Mouse (Mus musculus) mouse trophoblast stem cell (cell line): ENCODE results near the gene Tjp1.

Experiments
- in situ Hi-C, 2 experiments: fragments of 300-500 bp; cut with MseI, MboI; formaldehyde crosslinking; loops; 2 replicates in 1 of 2; 3 replicates in 1 of 2; pipeline ENCODE4 v1.15.1; 2025

The Tjp1 gene

DNA sequence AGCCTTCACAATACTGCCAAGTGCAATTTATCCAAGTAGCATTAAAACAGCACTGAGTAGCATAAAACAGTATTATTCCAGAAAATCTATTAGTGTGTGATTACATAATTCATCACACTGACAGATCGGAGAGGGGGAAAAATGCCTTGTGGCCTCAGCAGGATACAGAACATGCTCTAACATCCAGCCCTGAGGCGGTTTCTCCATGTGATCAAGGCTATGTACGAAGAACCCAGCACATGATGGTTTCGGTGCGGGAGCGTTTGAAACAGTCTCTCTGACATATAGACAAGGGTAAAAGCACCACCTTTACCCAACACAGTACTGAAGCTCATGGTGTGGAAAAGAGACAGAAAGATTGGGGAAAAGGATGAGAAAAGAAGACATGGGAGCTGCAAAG, 38.4 kb downstream of the Tjp1 start:
- in situ Hi-C loops = no loop called here

DNA sequence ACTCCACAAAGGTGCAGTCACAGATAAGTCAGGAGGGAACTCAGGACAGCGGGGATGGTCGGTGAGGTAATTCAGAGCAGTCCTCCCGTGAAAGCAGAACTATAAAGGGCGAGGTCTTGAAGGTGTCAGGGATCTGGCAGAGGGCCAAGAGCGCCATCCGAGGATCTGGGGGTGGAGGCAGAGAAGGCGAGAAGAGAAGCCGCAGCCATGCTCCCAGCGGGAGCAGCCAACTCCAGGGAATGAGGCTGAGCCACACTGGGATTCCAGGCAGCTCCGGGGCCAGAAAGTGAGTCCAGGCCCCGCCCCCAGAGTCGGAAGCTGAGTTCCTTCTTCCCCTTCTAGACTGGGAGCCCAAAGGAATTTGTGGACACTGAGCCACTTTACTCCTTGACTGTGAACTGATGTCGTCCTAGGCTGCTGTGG, 41.3 kb downstream of the Tjp1 start:
- in situ Hi-C loops = no loop called here

DNA sequence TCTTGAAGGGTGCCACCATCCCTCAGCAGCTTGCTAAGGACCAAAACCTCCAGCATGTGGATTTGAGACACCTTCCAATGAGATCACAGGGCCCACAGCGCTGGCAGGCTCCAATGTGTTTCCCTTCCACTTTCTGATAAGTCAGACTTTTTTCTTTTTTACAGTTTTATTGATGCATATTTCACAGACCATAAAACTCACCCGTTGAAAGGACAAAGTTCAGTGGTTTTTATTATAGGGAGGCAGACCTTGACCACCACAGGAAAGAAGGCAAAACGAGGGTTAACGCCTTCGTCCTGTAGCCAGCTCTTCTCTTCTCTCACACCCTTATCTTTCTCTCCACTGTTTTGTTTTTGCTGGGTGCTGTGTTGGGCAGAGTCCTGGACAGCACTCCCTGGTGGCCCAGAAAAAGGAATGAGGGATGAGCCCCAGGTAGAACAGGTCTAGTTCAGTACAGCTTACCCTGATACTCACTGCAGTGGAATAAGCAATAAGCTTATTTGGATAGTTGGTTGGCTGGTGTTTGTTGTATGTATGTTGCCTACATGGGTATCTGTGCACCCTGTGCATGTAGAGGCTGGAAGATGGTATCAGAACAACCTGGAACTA, 43.3 kb downstream of the Tjp1 start:
- in situ Hi-C loops = no loop called here

DNA sequence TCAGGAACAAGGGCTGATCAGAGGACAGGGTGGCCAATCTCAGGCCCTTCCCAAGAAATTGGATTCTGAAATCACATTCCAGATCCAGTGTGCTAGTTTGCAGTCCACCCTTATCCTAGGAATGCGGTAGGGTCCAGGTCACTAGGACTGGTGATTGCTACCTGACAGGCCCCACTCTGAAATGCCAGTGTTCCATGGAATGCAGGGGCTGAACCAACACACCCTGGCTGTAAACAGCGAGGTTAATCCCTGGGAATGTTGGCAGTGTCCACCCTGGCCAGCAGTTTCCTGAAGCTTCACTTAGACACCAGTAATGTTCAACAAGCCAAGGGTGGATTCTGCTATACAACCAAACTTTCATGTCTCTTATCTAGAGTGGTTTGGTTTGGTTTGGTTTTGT, 45.4 kb downstream of the Tjp1 start:
- in situ Hi-C loops = no loop called here

DNA sequence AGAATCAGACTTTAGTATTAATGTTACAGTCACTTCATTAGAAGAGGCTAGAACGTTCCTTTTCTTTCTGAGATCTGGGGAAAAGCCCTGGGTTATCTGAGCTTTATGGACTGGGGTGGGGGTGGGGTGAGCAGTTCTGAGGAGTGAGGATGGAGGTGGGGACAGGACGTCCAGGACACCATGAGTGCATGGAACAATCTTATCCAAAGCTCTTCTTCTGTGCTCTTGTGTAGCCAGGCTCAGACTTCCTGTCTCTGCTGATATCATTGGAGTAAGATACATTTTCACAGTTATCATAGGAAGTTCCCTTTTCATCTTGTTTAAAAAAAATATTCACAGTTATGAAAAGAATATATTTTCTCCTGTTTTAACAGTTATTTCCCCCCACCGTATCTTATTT, 55.5 kb downstream of the Tjp1 start:
- in situ Hi-C loops = no loop called here

DNA sequence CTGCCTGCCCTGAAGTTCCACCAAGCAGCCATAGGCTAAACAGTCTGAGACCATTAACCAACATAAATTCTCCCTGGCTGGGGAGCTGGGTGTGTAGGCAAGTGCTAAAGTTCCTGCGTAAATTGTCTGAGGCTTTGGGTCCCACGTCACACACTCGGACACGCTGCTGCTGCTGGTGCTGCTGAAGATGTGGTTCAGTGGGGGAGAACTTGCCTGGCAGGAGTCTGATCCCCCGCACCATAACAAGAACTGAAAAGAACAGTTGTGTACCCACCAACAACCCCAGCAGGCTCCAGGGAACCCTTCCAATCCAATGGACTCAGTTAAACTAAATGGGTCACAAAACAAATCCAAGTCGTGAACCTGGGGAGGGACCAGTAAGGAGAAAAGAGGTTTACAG, 56.2 kb downstream of the Tjp1 start:
- in situ Hi-C loops = no loop called here

DNA sequence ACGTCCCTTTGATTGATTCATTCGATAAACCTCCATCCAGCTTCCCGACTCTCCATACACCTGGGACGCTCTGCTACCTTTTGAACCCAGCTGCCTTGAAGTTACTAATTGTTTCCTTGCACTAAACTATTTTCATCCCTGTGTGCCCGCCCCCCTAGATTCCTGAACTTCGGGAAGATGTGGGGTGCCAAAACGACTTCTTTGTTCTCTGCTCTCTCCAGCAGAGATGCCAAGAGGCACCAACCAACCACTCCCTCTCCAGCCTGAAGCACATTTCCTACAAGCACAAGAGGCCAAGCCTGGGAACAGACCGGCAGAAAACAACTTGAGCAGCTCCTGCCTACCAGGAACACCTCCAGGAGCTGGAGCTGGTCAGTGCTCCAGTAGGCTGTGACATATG, 57.4 kb downstream of the Tjp1 start:
- in situ Hi-C loops = no loop called here

DNA sequence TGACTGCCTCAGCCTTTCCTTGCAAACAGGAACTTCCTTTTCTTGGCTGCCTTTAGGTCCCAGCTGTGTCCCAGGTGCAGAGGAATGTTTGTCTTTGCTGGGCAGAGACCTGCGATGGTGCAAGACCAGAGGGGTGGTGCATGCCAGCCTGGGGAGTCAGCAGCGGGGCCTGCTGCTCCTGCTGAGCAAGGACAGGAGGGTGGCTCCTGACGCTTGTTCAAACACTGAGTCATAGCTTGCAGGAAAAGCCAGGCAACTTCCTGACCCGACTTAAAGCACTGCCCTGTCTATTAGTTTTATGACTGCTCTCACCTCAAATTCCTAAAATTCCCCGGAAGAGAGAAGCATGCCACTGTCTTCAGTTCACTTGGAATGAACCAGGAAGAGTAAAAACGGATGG, 57.9 kb downstream of the Tjp1 start:
- in situ Hi-C loops = no loop called here

DNA sequence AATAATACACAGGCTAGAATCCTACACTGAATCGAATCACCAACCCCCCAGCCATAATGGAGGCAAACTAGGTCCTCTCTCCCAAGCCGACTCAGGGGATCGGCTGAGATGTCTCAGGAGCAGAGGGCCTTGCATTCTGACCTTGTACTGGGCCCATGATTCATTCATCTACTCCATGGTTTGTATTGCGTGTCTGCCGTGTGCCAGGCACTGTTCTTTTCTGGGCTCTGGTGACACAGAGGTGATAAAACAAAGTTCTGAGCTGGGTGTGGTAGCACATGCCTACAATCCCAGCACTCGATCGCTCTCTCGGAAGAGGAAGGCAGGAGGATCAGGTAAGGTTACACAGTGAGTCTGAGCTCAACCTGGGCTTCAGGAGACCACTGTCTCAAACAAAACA, 59.4 kb downstream of the Tjp1 start:
- in situ Hi-C loops = no loop called here

DNA sequence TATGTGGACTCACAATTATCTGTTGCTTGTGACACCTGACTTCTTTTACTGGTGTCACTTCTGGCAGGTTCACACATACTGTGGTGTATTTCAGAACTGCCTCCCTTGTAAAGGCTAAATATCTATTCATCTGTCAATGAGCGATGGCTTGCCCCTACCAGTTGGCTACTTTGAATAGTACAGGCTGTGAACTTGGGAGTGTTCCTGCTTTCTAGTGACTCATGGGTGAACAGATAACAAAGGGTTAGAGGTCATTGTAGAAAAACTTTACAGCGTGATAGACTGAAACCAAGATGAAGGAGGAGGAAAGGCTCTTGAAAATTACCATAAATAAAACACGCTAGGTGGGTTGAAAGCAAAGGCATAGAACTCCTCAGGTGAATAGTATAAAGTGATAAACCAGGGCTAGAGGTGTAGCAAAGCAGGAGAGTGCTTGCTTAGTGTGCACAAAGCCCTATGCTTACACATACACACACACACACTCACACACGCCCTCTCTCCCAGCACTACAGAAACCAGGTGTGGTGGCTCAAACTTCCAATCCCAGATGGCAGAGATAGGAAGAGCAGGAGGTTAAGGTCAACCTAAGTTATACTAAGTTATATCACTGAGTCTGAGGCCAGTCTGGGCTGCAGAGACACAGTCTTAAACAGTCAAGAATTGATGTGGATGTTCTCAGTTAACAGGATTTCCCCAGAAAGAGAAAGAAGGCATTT, 60.1 kb downstream of the Tjp1 start:
- in situ Hi-C loops = no loop called here

DNA sequence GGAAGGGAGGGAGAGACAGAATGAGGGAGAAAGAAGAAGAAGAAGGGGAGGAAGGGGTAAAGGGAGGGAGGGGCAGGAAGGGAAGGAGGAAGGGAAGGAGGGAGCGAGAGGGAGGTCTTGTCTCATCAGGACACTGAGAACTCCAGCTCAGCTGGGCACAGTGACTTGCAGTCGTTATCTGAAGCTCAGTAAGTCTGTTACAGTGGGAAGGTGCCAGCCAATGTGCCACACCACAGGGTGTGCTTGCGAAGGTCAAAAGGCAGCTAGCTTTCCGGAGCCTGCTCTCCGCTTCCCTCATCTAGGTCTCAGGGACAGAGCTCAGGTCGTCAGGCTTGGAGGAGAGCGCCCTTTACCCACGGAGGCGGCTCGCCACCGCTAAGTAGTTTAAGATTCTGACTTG, 61.4 kb downstream of the Tjp1 start:
- in situ Hi-C loops = no loop called here

DNA sequence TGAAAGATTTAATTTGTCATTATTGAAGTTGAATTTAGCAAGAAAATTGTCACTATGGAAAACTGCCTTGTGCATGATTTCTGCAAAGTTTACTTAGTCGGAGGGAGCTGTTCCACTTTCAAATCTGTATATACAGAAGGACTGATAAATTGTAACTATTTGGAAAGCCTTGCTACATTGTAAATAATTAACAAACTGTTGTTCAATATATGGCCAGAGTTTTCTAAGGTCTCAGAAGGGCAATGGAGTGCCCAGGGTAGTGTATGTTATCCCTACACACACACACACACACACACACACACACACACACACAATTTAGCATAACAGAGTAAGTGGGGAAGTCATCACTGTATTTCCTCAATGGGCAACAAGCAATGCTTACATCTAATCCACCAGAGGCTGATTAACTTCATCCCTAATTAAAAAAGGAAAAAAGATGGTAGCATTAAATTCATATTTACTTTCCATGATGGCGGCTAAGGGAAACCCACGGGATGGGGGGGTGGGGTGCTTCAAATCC, 63.0 kb downstream of the Tjp1 start:
- in situ Hi-C loops = no loop called here

DNA sequence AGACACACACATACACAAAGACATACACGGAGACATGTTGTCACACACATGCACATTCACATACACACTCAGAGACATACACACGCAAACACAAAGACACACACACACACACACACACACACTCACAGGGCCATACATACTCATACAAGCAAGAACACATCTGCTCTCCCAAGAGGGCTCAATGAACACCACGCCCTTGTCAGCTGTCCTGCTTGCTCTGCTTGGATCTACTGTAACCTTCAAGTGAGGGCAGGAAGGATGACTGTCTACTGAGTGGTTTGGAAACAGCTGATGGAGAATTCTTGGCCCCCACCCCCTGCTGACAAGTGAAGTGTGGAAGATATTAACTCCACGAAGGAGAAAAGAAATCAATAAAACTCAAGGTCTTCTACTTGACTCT, 64.1 kb downstream of the Tjp1 start:
- in situ Hi-C loops = no loop called here

DNA sequence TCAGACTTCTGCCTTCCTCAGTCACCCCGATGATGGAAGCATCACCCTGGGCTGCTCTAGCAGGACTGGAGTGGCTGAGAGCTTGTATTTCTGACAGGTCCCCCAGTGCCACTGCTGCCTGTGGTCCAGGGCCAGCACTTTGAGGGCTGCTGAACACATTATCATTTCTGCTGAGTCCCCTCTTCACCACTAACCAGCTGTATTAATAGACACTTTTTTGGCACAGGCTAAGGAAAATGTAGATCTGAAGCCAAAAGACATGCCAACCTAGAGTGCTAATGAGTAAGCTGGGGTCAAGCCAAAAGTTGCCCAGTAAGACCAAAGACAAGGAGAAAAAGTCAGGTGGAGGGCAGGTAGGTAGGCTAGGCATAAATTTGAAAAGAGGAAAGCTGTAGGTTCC, 66.2 kb downstream of the Tjp1 start:
- in situ Hi-C loops = no loop called here

DNA sequence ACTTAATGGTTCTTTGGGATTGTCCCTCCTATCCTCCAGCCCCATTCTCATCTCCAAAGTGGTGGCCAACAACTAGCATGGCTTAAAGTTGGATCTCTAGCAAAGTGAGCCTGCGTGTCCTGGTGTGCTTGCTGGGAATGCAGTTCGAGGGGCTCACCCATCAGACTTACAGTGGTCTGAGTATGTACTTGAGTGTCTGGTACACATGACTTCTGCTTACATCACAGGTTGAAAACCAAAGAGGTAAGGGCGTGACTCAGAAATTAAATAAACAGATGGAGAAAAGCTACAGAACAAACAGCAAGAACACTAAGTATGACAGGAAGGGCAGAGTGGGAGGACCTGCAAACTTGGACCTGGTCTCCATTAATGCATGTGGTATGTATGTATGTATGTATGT, 67.4 kb downstream of the Tjp1 start:
- in situ Hi-C loops = no loop called here

DNA sequence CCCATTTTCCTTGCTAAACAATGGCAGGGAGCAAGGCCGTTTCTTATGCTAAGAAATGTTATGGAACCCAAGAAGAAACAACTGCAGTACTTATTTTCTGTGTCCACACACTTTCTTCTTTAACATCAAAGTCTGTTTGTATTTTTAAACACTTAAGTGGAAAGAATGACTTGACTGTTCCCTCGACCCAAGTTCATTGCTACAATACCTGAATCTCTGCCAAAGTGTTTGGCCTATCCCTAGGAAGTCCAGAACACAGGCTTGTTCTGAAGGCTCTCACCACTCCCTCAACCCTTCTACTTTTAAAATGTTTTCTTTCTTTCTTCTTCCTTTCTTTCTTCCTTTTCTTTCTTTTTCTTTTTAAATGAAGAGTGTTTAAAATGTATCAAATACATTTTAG, 71.5 kb downstream of the Tjp1 start:
- in situ Hi-C loops = no loop called here

DNA sequence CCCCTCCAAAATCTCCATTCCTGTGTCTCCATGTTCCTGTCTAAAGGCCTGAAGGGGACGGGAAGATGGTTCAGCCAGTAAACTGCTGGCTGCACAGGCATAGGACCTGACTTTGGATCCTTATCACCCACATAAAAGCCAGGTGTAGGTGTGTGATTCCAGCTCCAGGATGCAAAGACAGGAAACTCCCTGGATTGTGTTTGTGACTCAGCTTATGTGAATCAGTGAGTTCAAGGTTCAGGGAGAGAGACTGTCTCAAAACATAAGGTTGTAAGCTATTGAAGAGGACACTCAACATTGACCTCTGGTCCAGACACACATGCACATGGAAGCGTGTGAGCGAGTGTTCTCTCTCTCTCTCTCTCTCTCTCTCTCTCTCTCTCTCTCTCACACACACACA, 72.4 kb downstream of the Tjp1 start:
- in situ Hi-C loops = no loop called here

DNA sequence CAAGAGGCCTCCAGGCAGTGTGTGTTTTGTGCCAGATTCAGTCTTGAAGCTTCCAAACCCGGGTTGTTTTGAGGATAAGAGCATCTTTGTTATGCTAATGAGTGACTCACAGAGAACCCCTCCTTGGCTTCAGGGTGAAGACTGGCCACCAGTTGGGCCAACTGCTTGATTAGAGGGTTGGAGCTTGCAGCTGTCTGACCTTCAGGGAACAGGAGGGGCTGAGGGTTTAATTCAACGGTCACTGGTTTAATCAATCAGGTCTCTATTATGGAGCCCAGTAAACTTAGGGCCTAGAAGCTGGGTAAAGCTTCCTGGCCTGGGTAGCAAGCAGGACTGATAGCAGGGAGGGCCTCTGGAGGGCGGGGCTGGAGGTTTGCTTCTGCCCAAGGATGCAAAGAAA, 73.3 kb downstream of the Tjp1 start:
- in situ Hi-C loops = no loop called here

DNA sequence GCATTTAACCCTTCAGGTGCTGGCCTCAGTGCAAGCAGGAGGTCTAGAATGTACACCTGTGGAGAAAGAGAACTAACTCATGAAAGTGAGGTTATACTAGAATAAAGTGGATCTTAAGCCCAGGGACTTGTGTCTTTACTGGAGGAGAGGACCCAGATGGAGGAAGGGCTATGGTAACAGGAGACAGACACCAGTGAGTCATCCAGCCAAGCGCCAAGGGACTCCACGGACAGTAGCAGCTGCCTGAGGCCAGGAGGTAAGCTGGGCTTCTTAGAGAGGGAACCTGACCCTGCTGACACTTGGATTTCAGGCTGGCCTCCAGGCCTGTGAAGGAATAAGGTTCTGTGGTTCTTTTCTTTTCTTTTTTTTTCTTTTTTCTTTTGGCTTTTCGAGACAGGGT, 75.3 kb downstream of the Tjp1 start:
- in situ Hi-C loops = no loop called here

DNA sequence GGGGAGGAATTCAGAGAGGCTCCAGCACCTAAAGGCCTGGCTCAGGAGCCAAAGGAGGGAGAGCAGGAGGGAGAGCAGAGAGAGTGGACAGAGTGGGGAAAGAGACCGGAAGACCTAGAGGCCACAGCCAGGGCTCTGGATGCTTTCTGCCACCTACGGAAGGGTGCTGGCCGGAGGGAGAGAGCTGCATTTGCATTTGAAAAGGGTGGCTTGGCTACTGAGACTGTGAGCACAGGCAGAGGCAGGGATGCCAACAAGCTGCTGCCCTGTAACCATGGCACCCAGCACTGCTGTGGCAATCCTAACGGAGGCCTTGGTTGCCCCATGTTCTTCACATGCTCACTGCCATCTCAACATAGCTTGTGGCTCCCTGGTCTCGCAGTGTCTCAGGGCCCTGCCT, 77.4 kb downstream of the Tjp1 start:
- in situ Hi-C loops = no loop called here

DNA sequence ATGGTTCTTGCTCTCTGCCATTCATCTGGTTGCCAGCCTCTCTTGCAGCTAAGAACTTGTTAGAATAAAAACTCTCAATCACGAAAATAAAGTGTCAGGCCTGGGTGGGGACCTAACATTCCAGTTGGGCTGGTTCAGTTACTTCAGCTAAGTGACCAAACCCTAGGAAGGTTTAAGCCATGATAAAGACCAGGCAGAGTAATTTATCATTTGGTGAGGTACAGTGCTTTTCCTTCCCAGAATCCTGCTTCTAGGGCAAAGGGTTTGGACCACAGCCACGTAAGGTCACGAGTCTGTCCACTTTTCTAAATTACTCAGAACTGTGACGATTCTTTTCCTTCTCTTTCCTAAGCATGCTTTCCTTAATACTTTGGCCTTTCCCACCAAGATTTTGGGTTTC, 86.1 kb downstream of the Tjp1 start:
- in situ Hi-C loops = no loop called here

DNA sequence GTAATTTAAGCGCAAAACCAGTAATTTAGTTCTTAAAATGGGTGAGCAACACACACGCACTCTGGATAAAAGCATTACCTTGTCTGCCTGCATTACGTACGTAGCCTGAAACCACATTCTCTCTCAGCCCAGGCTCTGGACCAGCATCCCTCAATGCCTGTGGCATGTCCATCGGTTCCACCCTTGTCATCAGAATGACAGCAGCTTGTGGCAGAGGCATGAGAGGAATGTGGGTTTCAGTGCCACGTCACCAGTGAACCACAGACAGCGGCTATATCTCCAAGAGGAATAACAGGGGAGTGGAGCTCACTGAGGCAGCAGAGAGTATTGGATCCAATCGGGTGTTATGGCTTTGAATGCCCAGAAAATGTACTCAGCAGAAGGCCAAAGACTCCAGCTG, 88.1 kb downstream of the Tjp1 start:
- in situ Hi-C loops = no loop called here

DNA sequence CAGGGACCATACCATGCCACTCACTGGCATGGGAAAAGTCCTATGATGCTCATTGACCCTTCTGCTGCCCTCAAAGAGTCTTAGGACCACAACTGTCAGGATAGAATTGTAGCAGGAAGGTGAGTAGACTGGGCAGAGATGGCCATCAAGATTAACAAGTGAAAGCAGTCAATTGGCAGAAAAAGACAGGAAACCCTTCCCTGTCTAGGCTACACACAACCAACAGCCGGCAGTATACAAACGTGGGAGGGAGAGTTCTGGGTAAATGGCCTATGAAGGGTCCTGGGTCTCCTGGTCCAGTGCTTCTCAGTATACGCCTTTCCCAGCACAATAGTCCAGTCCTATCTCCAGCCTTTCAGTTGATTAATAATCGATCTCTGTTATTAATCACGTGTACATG, 89.4 kb downstream of the Tjp1 start:
- in situ Hi-C loops = no loop called here

DNA sequence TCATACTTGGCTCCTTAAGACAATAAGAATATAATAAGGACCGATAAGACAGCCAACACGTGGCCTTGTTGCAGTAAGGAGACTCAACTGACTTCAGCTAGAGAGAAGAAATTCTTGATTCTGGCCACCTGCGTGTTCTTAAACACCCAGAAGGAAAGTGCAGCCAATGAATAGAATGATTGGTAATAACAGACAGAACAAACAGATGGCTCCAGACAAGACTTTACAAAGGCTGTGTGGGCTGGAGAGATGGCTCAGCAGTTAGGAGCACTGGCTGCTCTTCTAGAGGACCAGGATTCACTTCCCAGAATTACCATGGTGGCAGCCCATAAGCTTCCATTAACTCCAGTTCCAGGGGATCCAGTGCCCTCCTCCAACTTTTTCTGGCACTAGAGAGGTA, 90.7 kb downstream of the Tjp1 start:
- in situ Hi-C loops = no loop called here
